Mouse (Mus musculus) adrenal gland, postnatal 36 days (tissue): ENCODE results near the gene Oxnad1. TPM values are rescaled to one million over a fixed set of nuclear protein-coding genes. Genes with fewer than 3 reads are reported as not detected.

ENCODE experiments used
- DNase-seq, 2 experiments: peaks; one replicate each; pipeline ENCODE4 v3.0.0; 2021; ENCODE audit warnings: mixed read lengths in 1 of 2
- total RNA-seq, 2 experiments: library from RNA; stranded (reverse); gene quantifications; 2 replicates each; pipeline ENCODE4 v1.2.3; 2021

Gene Oxnad1
- total RNA-seq, 2 experiments from 2014 or later, result 33.9 to 40.8 TPM

- DNase-seq, result no peak
These were observed 56.5 kb downstream of the Oxnad1 start, which contains the start of gene Msmb for GRCm38 (mm10) chr14:32141723-32142122. Gene Msmb, plus strand, starts transcription at chr14:32142023.

- no peak for DNase-seq
These were observed 59.6 kb downstream of the Oxnad1 start for GRCm38 (mm10) chr14:32144734-32145133.

GRCm38 (mm10) chr14:32145401-32145800, 60.2 kb downstream of the Oxnad1 start:
- DNase-seq, result no peak

- DNase-seq, result no peak
These were observed 60.8 kb downstream of the Oxnad1 start for GRCm38 (mm10) chr14:32145809-32146511.

- no peak for DNase-seq
These were observed 61.4 kb downstream of the Oxnad1 start for GRCm38 (mm10) chr14:32146578-32146977.

GRCm38 (mm10) chr14:32150872-32151271, 65.7 kb downstream of the Oxnad1 start:
- DNase-seq, result no peak

- no peak for DNase-seq
These were observed 67.2 kb downstream of the Oxnad1 start for GRCm38 (mm10) chr14:32152243-32152965.

Other genes starting within 250 kb of the Oxnad1 start
- 1 to 10 TPM; 5.3 to 9.9 TPM for gene Galnt15, start 56.4 kb upstream of the Oxnad1 start, total RNA-seq
- 10 to 100 TPM; 61.1 to 72.5 TPM for gene Dph3, start 355 bp downstream of the Oxnad1 start, total RNA-seq
- gene Msmb, start 56.6 kb downstream of the Oxnad1 start, total RNA-seq, result not detected
- gene Ncoa4, start 74.5 kb downstream of the Oxnad1 start, total RNA-seq, result 100 to 1,000 TPM; 194 to 226 TPM
- gene Timm23, start 116.5 kb downstream of the Oxnad1 start, total RNA-seq, result 100 to 1,000 TPM; 119 to 145 TPM
- 10 to 100 TPM; 58.1 to 63.2 TPM for gene Parg, start 116.6 kb downstream of the Oxnad1 start, total RNA-seq
- 1 to 10 TPM; 7.0 to 7.1 TPM for gene Ogdhl, start 236.6 kb downstream of the Oxnad1 start, total RNA-seq